Mouse (Mus musculus) layer of hippocampus, adult 2 months (tissue): Measurements from ENCODE around the gene Col4a1. TPM values are rescaled to one million over a fixed set of nuclear protein-coding genes. Genes with fewer than 3 reads are reported as not detected.
A peak's percentile ranks its signal among the peaks of the same experiment; 100 is the strongest.

Experiments
- DNase-seq, 2 experiments: peaks; one replicate each; pipeline ENCODE4 v3.0.0; 2022; ENCODE audit warnings: low spot score in 2 of 2
- H3K27ac ChIP-seq: fragments of 200-600 bp; 2 replicates; pipeline ENCODE4 v1.8.1; 2022
- H3K4me3 ChIP-seq: fragments of 200-600 bp; 2 replicates; pipeline ENCODE4 v1.8.1; 2022; ENCODE audit warnings: mild to moderate bottlenecking
- CTCF ChIP-seq: fragments of 200-600 bp; conservative IDR thresholded peaks from 2 replicates; pipeline ENCODE4 v1.8.1; 2022; ENCODE audit warnings: antibody characterized with exemption, mild to moderate bottlenecking, moderate library complexity
- total RNA-seq, 2 experiments: library from RNA; stranded (reverse); gene quantifications; 2 replicates each; pipeline ENCODE4 v1.2.3; 2021

The Col4a1 gene
- total RNA-seq, 2 experiments from 2014 or later: 52.0 to 53.6 TPM

DNA sequence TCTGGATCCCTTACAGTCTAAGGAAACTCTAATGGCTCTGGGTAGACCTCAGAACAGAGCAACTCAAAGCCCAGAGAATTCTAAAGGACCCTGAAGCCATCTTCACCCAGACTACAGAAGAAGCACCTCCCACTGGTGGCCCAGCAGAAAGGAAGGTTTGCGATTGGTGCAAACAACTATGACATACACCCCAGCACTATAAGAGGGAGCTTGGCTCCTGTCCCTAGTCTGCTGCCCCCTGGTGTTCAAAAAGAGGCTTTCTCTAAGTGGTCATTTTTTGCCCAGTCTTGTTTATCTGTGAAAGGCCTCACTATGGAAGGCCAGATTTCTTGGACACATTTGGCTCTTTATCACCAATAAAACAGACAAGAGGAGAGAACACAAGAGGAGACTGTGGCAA is 97.4 kb downstream of the Col4a1 start:
- peak; percentile 44 to 57 for DNase-seq
- Histone ChIP-seq H3K27ac (no peak overlapping the region), H3K4me3 (no peak overlapping the region)
- TF ChIP-seq CTCF: peak; percentile 89

DNA sequence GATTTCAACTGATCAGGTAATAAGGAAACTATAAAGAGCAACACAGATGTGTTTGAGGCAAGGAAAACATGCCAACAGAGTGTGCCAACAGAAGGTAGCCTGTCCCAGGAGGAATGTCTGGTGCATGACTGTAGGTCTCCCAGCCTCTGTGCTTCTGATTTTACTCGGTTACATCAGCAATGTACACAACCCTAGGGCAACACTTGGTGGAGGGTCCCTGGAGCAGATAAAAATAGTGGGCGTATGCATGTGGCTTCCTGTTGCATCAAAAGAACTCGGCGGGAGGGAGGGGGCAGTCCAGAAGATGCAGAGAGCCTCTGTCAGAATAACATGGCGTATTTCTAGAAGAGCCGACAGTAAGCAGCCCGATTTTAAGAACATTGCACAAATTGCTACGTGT is 106.1 kb downstream of the Col4a1 start:
- no peak for TF ChIP-seq CTCF
- DNase-seq: no peak
- Histone ChIP-seq H3K27ac (no peak overlapping the region), H3K4me3 (no peak overlapping the region)

DNA sequence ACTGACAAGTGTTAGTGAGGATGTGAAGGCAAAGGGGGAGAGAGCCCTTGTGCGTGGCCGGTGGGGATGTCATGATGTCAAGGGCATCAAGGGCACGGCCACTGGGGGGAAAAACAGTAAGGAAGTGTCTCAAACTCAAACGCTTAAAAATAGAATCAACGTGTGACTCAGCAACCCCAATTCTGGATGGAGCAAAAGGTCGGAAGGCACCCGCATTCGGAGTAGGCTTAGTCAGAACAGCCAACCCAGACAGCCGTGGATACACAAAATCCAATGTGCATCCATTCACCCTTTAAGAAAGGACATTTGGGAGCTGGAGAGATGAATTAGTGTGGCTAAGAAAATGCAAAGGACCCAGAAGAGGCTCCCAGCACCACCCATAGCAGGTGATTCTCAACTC is 107.1 kb downstream of the Col4a1 start:
- no peak for TF ChIP-seq CTCF
- H3K4me3 ChIP-seq: no peak overlapping the region
- no peak overlapping the region for H3K27ac ChIP-seq
- no peak for DNase-seq

DNA sequence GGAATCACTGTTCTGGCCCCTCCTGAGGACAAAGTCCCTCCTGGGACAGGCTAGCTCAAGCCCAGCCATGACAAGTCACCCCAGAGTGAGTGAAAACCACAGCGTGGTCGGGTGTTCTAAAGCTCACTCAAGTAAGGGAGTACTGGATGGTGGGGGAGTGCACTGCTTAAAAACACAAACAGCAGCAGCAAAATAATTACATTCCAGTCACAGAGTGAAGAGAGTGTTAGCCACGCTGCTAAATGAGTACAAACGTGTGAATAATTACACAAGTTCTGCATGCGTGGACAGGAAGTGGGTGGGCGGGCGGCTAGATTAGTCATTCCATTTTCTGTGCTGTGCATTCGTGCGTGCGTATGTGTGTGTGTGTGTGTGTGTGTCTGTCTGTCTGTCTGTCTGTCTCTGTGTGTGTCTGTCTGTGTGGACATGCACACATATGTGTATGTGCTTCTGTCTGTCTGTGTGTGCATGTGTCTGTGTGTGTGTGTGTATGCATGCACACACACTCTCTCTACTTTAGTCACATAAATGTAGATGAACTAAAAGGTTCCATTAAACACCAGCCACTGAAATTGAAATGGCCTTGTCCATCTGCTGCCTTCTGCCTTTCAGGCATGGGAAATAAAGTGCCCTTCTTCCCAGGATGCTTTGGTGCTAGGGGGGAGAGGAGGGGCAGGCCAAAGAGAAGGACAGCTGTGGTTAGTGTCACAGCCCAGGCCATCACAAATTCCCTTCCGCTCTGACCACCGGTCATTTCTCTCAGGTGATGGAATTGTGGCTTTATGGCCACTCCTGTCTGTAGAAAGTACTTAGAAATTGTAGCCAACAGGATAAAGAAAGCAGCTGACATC is 109.1 kb downstream of the Col4a1 start:
- no peak for TF ChIP-seq CTCF
- H3K4me3 ChIP-seq: no peak overlapping the region
- DNase-seq: peak in 1 of 2 experiments; percentile 22

DNA sequence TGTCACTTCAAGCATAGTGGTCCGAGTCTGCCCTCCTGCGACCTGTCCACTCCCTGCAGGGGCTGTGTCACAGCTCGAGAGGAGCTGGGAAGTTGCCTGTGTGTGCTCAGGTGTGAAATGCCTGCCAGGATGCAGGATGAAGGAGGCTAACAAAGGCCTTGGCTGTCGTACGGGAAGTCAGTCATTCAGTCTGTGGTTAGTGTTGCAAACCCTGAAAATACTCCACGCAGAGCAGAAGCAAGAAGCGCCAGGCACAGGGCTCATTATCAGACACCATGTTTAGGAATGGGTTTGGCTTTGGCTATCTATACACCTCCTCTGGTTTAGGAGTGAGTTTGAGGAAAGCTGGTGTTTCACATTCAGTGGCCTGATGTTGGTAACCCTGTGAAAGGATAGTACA is 114.0 kb downstream of the Col4a1 start:
- no peak for DNase-seq
- TF ChIP-seq CTCF: no peak
- Histone ChIP-seq H3K4me3 (no peak overlapping the region), H3K27ac (no peak overlapping the region)

More for the DNA sequence above, 109.1 kb downstream of the Col4a1 start:
- no peak overlapping the region for H3K27ac ChIP-seq

DNA sequence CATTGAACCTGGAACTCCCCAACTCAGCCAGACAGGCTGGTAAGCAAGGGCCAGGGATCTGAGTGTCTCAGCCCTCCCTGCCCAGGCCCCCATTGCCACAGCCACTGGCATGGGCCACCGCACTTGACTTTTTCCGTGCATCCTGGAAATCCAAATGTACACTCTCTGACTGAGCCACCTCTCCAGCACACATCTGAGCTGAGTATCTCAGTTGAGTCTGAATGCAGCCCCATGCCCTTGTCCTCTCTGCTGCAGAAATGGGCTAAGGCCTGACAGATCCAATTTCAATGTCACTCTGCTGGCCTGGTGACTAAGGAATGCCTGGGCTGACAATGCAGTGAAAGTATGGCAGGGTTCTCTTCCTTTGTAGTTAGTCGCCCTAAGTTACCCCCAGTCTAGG is 114.6 kb downstream of the Col4a1 start:
- no peak for DNase-seq
- Histone ChIP-seq H3K4me3 (no peak overlapping the region), H3K27ac (no peak overlapping the region)
- no peak for TF ChIP-seq CTCF

DNA sequence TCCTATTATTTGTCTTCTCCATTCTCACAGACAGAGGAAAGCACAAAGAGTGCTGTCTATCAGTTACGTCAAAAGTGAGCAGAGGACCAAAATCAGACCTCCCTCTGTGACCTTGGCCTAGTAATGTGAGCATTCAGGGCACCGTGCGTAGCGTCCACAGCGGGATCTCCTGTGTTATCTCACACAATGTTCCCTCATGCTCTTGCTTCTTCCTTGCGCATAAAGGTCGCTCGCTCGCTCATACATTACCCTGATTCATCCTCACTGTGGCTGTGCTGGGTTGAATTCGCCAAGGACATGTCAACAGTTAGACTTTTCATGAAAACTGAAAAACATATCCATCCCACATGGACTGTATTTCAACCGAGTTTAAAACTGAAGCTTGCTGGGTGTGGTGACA is 115.4 kb downstream of the Col4a1 start:
- DNase-seq: no peak
- Histone ChIP-seq H3K27ac (no peak overlapping the region), H3K4me3 (no peak overlapping the region)
- no peak for TF ChIP-seq CTCF

DNA sequence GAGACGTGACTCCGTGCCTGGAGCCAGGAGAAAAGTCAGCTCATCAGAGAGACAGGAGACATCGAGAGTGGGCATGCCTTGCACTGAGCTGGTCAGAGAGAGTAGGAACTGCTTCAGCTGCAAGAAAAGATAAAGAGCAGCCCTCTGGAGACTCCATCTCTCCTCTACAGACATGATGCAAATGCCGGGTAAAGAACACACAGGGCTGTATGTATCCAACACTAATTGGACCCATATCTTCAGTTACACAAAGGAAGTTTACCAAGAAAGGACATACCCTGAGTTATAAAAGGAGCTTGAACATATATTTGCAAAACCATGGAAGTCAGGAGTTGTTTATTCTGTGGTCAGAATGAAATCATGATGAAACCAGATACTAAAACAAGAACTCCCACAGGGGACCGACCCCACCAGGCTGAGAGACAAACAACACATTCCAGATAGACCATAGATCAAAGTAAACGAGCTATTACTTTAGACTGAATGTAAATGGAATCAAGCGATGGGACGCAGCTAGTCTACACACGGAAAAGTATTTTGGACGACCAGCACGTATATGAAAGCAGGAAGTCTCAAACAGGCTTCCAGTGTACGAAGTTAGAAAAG is 119.8 kb downstream of the Col4a1 start:
- Histone ChIP-seq H3K27ac (no peak overlapping the region), H3K4me3 (no peak overlapping the region)
- TF ChIP-seq CTCF: no peak
- no peak for DNase-seq

DNA sequence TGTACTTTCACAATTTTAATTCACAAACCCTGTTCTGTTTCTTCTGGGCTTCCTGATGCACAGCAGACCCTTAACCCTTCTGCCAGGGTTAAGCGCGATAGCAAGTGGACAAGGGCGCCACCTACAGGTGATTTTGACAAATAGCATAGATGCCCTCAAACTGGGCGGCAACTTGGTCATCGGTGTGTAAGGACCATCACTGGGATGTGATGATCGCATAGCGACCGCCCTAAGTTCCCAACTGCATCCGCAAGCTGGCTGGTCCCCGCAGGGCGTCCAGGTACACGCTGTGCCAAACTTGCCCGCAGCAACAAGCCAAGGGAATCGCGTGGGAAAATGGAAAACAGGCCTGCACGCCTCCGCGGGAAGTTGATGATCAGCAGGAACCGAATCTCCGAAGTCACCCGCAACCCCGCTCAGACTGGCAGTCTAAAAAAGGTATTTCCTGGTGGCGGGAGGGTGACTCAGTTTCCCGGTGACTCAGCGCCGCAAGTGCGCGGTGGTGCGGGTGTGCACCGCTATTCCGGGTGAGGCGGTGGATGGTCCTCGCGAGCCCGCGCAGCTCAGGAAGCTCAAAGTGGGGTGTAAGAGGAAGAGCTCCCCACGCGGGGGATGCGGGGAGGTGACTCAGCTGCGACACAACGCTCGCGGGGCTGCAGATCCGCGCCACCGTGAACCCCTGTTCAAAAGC is 124.9 kb downstream of the Col4a1 start:
- Histone ChIP-seq H3K27ac (peak overlapping the region; percentile 16; the same call in 1 of the 2 replicates), H3K4me3 (peak overlapping the region; percentile 62)
- peak; percentile 95 for TF ChIP-seq CTCF
- peak; percentile 57 to 76 for DNase-seq

DNA sequence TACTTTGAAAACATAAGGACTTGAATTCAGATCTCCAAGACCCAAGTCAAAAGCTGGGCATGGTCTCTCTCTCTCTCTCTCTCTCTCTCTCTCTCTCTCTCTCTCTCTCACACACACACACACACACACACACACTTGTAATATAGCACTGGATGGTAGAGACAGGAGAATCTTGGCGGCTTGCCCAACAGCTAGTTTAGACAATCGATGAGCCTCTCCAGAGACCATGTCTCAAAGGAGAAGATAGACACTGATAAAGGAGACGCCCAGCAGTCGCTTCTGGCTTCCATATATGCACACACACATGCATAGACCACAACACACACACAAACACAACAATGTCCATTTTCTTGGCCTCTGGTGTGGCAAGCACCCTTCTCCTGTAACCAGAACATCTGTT is 126.2 kb downstream of the Col4a1 start:
- no peak overlapping the region for H3K4me3 ChIP-seq
- no peak for TF ChIP-seq CTCF
- H3K27ac ChIP-seq: no peak overlapping the region
- no peak for DNase-seq

DNA sequence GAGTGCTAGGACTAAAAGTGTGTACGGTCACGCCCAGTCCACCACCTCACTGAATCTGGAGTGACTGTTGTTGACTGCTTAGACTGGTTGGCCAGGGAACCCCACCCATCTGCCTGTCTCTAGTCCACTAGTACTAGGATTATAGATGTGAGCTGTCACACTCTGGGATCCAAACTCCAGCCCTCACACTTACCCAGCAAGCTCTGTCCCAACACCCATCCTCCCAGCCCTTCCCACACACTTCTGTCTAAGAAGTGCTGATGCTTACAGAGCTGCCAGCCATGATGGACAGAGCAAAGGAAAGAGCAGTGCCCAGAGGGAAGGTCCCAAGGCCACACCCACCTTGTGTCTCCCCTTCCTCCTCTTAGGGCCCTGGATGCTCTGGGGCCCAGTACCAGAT is 127.0 kb downstream of the Col4a1 start:
- no peak for DNase-seq
- no peak for TF ChIP-seq CTCF

DNA sequence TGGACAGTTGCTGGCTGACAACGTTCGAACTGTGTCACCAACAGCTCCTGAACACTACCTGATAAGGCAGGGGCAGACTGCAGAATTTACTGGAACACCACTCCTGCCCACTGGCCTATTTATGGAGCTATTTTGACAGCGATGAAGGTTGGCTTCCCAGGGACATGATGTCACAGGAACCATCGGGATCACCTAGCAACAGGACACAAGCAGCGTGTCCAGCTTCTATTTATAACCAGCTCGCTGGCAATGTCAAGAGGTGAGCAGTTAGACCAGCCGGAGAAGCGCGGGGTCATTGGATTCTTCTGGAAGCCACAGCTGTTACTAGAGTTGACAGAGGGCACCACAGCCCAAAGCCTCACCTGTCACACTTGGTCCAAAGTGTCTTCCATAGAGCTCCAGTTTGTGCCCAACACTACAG is 129.0 kb downstream of the Col4a1 start:
- H3K27ac ChIP-seq: no peak overlapping the region
- no peak for TF ChIP-seq CTCF
- H3K4me3 ChIP-seq: no peak overlapping the region
- DNase-seq: no peak

More for the DNA sequence above, 127.0 kb downstream of the Col4a1 start:
- no peak overlapping the region for H3K4me3 ChIP-seq
- H3K27ac ChIP-seq: no peak overlapping the region

DNA sequence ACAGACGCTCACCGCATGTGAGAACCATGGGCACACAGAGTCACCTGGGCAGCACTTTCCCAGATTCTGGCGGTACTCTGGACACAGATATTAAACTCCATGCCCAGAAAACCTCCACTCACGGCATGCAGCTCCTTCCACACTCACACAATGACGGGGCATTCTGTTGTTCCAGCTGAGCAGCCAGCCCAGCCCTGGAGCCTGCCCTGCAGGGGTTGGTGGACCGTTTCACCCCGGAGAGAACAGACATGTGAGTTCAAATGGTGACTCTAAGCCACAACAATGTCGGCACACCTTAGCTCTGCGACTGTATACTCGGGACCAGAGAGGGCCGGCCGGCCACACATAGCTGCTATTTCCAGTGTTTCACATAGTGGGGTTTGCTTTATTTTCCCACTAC is 130.0 kb downstream of the Col4a1 start:
- Histone ChIP-seq H3K4me3 (no peak overlapping the region), H3K27ac (no peak overlapping the region)
- no peak for TF ChIP-seq CTCF
- DNase-seq: no peak
